Mouse (Mus musculus) MEL (cell line): ENCODE results near the gene Lpar5. TPM values are rescaled to one million over a fixed set of nuclear protein-coding genes. Genes with fewer than 3 reads are reported as not detected.
A peak's percentile ranks its signal among the peaks of the same experiment; 100 is the strongest.

Experiments
- DNase-seq: peaks from one replicate; pipeline ENCODE4 v3.0.0; 2011; ENCODE audit warnings: low read depth, low spot score
- H3K27ac ChIP-seq: 2 replicates; pipeline ENCODE4 v1.5.1; 2012; ENCODE audit warnings: low read depth, mild to moderate bottlenecking, control low read depth, low read length, moderate library complexity; ENCODE audit not compliant: control insufficient read depth
- H3K27me3 ChIP-seq, 2 experiments: fragments of 150-350 bp in 1 of 2; sonication (generic) in 1 of 2; 2 replicates each; pipeline ENCODE4 v1.6.1; 2012; ENCODE audit warnings: low read length in 2 of 2, mild to moderate bottlenecking in 2 of 2, improper control_type of control experiment in 1 of 2, moderate library complexity in 1 of 2; ENCODE audit not compliant: insufficient read depth in 2 of 2, control insufficient read depth in 1 of 2
- H3K36me3 ChIP-seq, 2 experiments: 2 replicates each; pipeline ENCODE4 v1.6.1; 2012 to 2014; ENCODE audit warnings: low read length in 2 of 2, improper control_type of control experiment in 1 of 2, inconsistent platforms in 1 of 2, mild to moderate bottlenecking in 1 of 2; ENCODE audit not compliant: insufficient read depth in 2 of 2, control insufficient read depth in 1 of 2
- H3K4me1 ChIP-seq, 2 experiments: fragments of 150-350 bp in 1 of 2; sonication (generic) in 1 of 2; 2 replicates each; pipeline ENCODE4 v1.6.1; 2012; ENCODE audit warnings: low read length in 2 of 2, improper control_type of control experiment in 1 of 2, mild to moderate bottlenecking in 1 of 2; ENCODE audit not compliant: insufficient read depth in 2 of 2, control insufficient read depth in 1 of 2
- H3K4me3 ChIP-seq, 2 experiments: fragments of 150-350 bp in 1 of 2; sonication (generic) in 1 of 2; 2 replicates each; pipeline ENCODE4 v1.5.1; 2012; ENCODE audit warnings: low read depth in 2 of 2, low read length in 2 of 2, mild to moderate bottlenecking in 2 of 2, moderate library complexity in 2 of 2, control low read depth in 1 of 2, improper control_type of control experiment in 1 of 2; ENCODE audit not compliant: control insufficient read depth in 1 of 2, insufficient read depth in 1 of 2
- H3K79me2 ChIP-seq: 2 replicates; pipeline ENCODE4 v1.6.1; 2012; ENCODE audit warnings: mild to moderate bottlenecking, low read length, moderate library complexity; ENCODE audit not compliant: control insufficient read depth, poor library complexity, insufficient read depth
- H3K9ac ChIP-seq: 2 replicates; pipeline ENCODE4 v1.6.1; 2012; ENCODE audit warnings: low read depth, mild to moderate bottlenecking, control low read depth, low read length, moderate library complexity; ENCODE audit not compliant: control insufficient read depth, poor library complexity, severe bottlenecking
- H3K9me3 ChIP-seq: fragments of 150-350 bp; sonication (generic); replicated peaks from 2 replicates; pipeline ENCODE4 v1.6.1; 2012; ENCODE audit warnings: mild to moderate bottlenecking, low read length, improper control_type of control experiment, moderate library complexity; ENCODE audit not compliant: insufficient read depth
- CHD1 ChIP-seq: IDR thresholded peaks from 2 replicates; pipeline ENCODE4 v1.6.1; 2012; ENCODE audit warnings: low read depth, mild to moderate bottlenecking, inconsistent platforms, low read length, improper control_type of control experiment
- CTCF ChIP-seq, 3 experiments: IDR thresholded peaks in 2 of 3; conservative IDR thresholded peaks in 1 of 3; 2 replicates each; pipeline ENCODE4 v1.5.1; 2011 to 2012; ENCODE audit warnings: low read length in 3 of 3, low read depth in 2 of 3, mild to moderate bottlenecking in 2 of 3, improper control_type of control experiment in 1 of 3, inconsistent platforms in 1 of 3, mixed read lengths in 1 of 3, moderate library complexity in 1 of 3; ENCODE audit not compliant: control insufficient read depth in 1 of 3, insufficient read depth in 1 of 3, poor library complexity in 1 of 3, severe bottlenecking in 1 of 3
- E2F4 ChIP-seq: IDR thresholded peaks from 2 replicates; pipeline ENCODE4 v1.6.1; 2011; ENCODE audit warnings: low read depth, low read length, improper control_type of control experiment, borderline replicate concordance
- JUND ChIP-seq: IDR thresholded peaks from 2 replicates; pipeline ENCODE4 v1.6.1; 2011; ENCODE audit warnings: low read depth, mild to moderate bottlenecking, improper control_type of control experiment, low read length
- MAX ChIP-seq: IDR thresholded peaks from 2 replicates; pipeline ENCODE4 v1.6.1; 2011; ENCODE audit warnings: low read length, improper control_type of control experiment
- MEF2A ChIP-seq: IDR thresholded peaks from 2 replicates; pipeline ENCODE4 v1.6.1; 2014; ENCODE audit warnings: low read depth, mild to moderate bottlenecking, inconsistent platforms, low read length, improper control_type of control experiment; ENCODE audit not compliant: poor library complexity, insufficient replicate concordance, severe bottlenecking; ENCODE audit errors: extremely low read depth
- MXI1 ChIP-seq: IDR thresholded peaks from 2 replicates; pipeline ENCODE4 v1.6.1; 2011; ENCODE audit warnings: mild to moderate bottlenecking, low read depth, low read length, improper control_type of control experiment
- MYC ChIP-seq: IDR thresholded peaks from 2 replicates; pipeline ENCODE4 v1.6.1; 2011; ENCODE audit warnings: low read depth, mild to moderate bottlenecking, low read length, improper control_type of control experiment, moderate library complexity
- POLR2AphosphoS2 ChIP-seq: IDR thresholded peaks from 2 replicates; pipeline ENCODE4 v1.6.1; 2011; ENCODE audit warnings: low read length, improper control_type of control experiment
- RAD21 ChIP-seq: IDR thresholded peaks from 2 replicates; pipeline ENCODE4 v1.6.1; 2011; ENCODE audit warnings: mild to moderate bottlenecking, low read depth, low read length, improper control_type of control experiment
- RCOR1 ChIP-seq: IDR thresholded peaks from 2 replicates; pipeline ENCODE4 v1.6.1; 2012; ENCODE audit warnings: low read depth, mild to moderate bottlenecking, inconsistent platforms, low read length, improper control_type of control experiment
- SIN3A ChIP-seq: IDR thresholded peaks from 2 replicates; pipeline ENCODE4 v1.6.1; 2012; ENCODE audit warnings: low read length, improper control_type of control experiment, inconsistent platforms
- SMC3 ChIP-seq: IDR thresholded peaks from 2 replicates; pipeline ENCODE4 v1.6.1; 2011; ENCODE audit warnings: low read depth, low read length, improper control_type of control experiment
- TAL1 ChIP-seq: IDR thresholded peaks from 2 replicates; pipeline ENCODE4 v1.6.1; 2012; ENCODE audit warnings: mild to moderate bottlenecking, inconsistent platforms, low read length, moderate library complexity, mixed read lengths
- TBP ChIP-seq: IDR thresholded peaks from 2 replicates; pipeline ENCODE4 v1.8.0; 2011; ENCODE audit warnings: low read depth, low read length, improper control_type of control experiment
- TCF12 ChIP-seq: IDR thresholded peaks from 2 replicates; pipeline ENCODE4 v1.6.1; 2014; ENCODE audit warnings: low read depth, mild to moderate bottlenecking, inconsistent platforms, low read length, improper control_type of control experiment, moderate library complexity
- USF2 ChIP-seq, 2 experiments: IDR thresholded peaks; 2 replicates each; pipeline ENCODE4 v1.6.1; 2011 to 2012; ENCODE audit warnings: improper control_type of control experiment in 2 of 2, low read length in 2 of 2, borderline replicate concordance in 1 of 2, inconsistent platforms in 1 of 2, low read depth in 1 of 2, mild to moderate bottlenecking in 1 of 2; ENCODE audit not compliant: insufficient read depth in 1 of 2
- ZC3H11A ChIP-seq: IDR thresholded peaks from 2 replicates; pipeline ENCODE4 v1.6.1; 2012; ENCODE audit warnings: low read depth, mild to moderate bottlenecking, inconsistent platforms, low read length, improper control_type of control experiment
- ZMIZ1 ChIP-seq: IDR thresholded peaks from 2 replicates; pipeline ENCODE4 v1.6.1; 2012; ENCODE audit warnings: low read depth, mild to moderate bottlenecking, inconsistent platforms, low read length, improper control_type of control experiment, moderate library complexity
- ZNF384 ChIP-seq: IDR thresholded peaks from 2 replicates; pipeline ENCODE4 v1.6.1; 2012; ENCODE audit warnings: low read depth, mild to moderate bottlenecking, inconsistent platforms, low read length, improper control_type of control experiment
- polyA plus RNA-seq, 2 experiments: library from polyadenylated mRNA; stranded (reverse) in 1 of 2; unstranded in 1 of 2; fragments of >175 nt in 1 of 2; fragments of >200 nt in 1 of 2; gene quantifications; 2 replicates each; pipeline versions ENCODE4 v1.2.1 to v1.2.4; 2012; ENCODE audit warnings: low replicate concordance in 2 of 2, low read depth in 1 of 2; ENCODE audit not compliant: insufficient read length in 2 of 2, insufficient read depth in 1 of 2, missing spikeins in 1 of 2
- total RNA-seq: library from RNA; depleted of rRNA; stranded (reverse); fragments of 300-350 nt; gene quantifications from 2 replicates; pipeline ENCODE4 v1.2.3, GENCODE M21; 2012

The Lpar5 gene
- total and polyA plus RNA-seq, 3 experiments = 2.8 to 16.2 TPM; not detected in 1

- no peaks in the 10 kb centered on the region for H3K4me1 ChIP-seq
- H3K79me2 ChIP-seq = no peaks in the 10 kb centered on the region
- no peak overlapping the region for H3K27ac ChIP-seq
- H3K4me3 ChIP-seq = no peak overlapping the region
- H3K9ac ChIP-seq = no peak overlapping the region
- TF ChIP-seq POLR2AphosphoS2 (no peak), ZMIZ1 (no peak), MEF2A (no peak), TBP (no peak), CHD1 (no peak), JUND (no peak), TCF12 (no peak), E2F4 (no peak), USF2 (IDR thresholded peaks at IDR 0.05; ENCODE audit: borderline replicate concordance in 1 of 2, insufficient read depth in 1 of 2, low read depth in 1 of 2, low read length in 2 of 2) (no peak), TAL1 (no peak), SIN3A (no peak)
- DNase-seq = no peak
- peaks cover 0 to 2% of the 10 kb centered on the region in 2 experiments; a peak in 1 of 4 replicates for H3K36me3 ChIP-seq
- no peaks in the 10 kb centered on the region for H3K9me3 ChIP-seq
- no peaks in the 10 kb centered on the region for H3K27me3 ChIP-seq
Observed at GRCm38 (mm10) chr6:125082801-125083386, 15.2 kb downstream of the Lpar5 start.

GRCm38 (mm10) chr6:125084424-125084823 lies 16.7 kb downstream of the Lpar5 start:
- Histone ChIP-seq H3K4me3 (no peak overlapping the region), H3K36me3 (peaks cover 0 to 2% of the 10 kb centered on the region in 2 experiments; a peak in 2 of 4 replicates), H3K9me3 (no peaks in the 10 kb centered on the region), H3K27ac (no peak overlapping the region), H3K9ac (no peak overlapping the region), H3K79me2 (no peaks in the 10 kb centered on the region; the same call in 1 of the 2 replicates), H3K27me3 (no peaks in the 10 kb centered on the region), H3K4me1 (peaks cover under 1 to 1% of the 10 kb centered on the region in 2 experiments; a peak in 2 of 4 replicates)
- TF ChIP-seq MXI1 (peak; percentile 47; the same call in 1 of the 2 replicates), SMC3 (peak; percentile 92), ZNF384 (0 out of 2 replicates have a peak, but pooled peaks have one; percentile 20), MYC (peak; percentile 96), ZMIZ1 (no peak), ZC3H11A (peak; percentile 91), RAD21 (peak; percentile 97), RCOR1 (no peak), TCF12 (no peak), CTCF (IDR thresholded peaks at IDR 0.05 in 2 of 3, conservative IDR thresholded peaks at IDR 0.05 in 1 of 3; ENCODE audit: control insufficient read depth in 1 of 3, insufficient read depth in 1 of 3, low read depth in 2 of 3, low read length in 3 of 3, poor library complexity in 1 of 3, severe bottlenecking in 1 of 3) (peak; percentile 64 to 97 (median 89)), SIN3A (peak; percentile 72), JUND (0 out of 2 replicates have a peak, but pooled peaks have one; percentile 15), MAX (peak; percentile 64)
- peak; percentile 83 for DNase-seq
